In genomic region chr1:52113666-52114069, GRCm38 (mm10) we compare ENCODE assay signal across 8 mouse cellular contexts. TPM values are rescaled to one million over a fixed set of nuclear protein-coding genes. Genes with fewer than 3 reads are reported as not detected.
DNase-seq lines count a peak whose midpoint lies in the region; ATAC-seq lines count a peak whose summit lies in the region.

No protein-coding gene starts in this region.

- 1% methylated on average over 32 of the region's 32 CpGs for WGBS in hindbrain, embryonic 11.5 days

- DNase-seq in MN1 (ENCODE audit: low spot score), result peak; percentile 97
- DNase-seq in cerebellum, adult 9-10 months, result peak; percentile 98
- DNase-seq in frontal cortex, adult 2 months (ENCODE audit: extremely low spot score in 1 of 2, low spot score in 1 of 2), result peak; percentile 96 to 99
- peak; percentile 99 for DNase-seq in hindbrain, embryonic 11.5 days (ENCODE audit: low spot score)
- peak; percentile 99 for DNase-seq in layer of hippocampus, postnatal 10 days (ENCODE audit: low spot score in 2 of 2)
- DNase-seq in lung, postnatal 10 days, result peak; percentile 98
- peak; percentile 99 for DNase-seq in ovary, postnatal 36 days (ENCODE audit: low spot score)
- peak; percentile 99 for DNase-seq in thymus, postnatal 25 days

- H3K27me3 ChIP-seq in hindbrain, embryonic 11.5 days (ENCODE audit: control insufficient read depth, insufficient read depth, low read length), result no peaks in the 10 kb centered on the region

- ATAC-seq in hindbrain, embryonic 11.5 days (ENCODE audit: low FRiP score), result peak; percentile 98

- H3K27ac ChIP-seq in hindbrain, embryonic 11.5 days (ENCODE audit: low read depth, low read length), result peak overlapping the region; percentile 62; the same call in 1 of the 2 replicates

- H3K36me3 ChIP-seq in hindbrain, embryonic 11.5 days (ENCODE audit: control insufficient read depth, insufficient read depth, low read length), result no peaks in the 10 kb centered on the region

- no peaks in the 10 kb centered on the region for H3K9me3 ChIP-seq in hindbrain, embryonic 11.5 days (ENCODE audit: control insufficient read depth, low read length)

- peaks cover 4% of the 10 kb centered on the region; the same call in 1 of the 2 replicates for H3K4me1 ChIP-seq in hindbrain, embryonic 11.5 days (replicated peaks; ENCODE audit: control insufficient read depth, insufficient read depth, low read length)

- H3K4me2 ChIP-seq in hindbrain, embryonic 11.5 days (replicated peaks; ENCODE audit: low read depth, low read length), result peak overlapping the region; percentile 53

- H3K4me3 ChIP-seq in hindbrain, embryonic 11.5 days (ENCODE audit: low read depth, low read length), result peak overlapping the region; percentile 31

- peak overlapping the region; percentile 64 for H3K9ac ChIP-seq in hindbrain, embryonic 11.5 days (ENCODE audit: low read depth, low read length)

RNA-seq across cellular contexts. Expression of gene Stat1, which starts 5.6 kb away (rescaled TPM):
- polyA plus RNA-seq in frontal cortex, adult 2 months (2012; rRNA removed), result 19.4 and 19.5 TPM in 2 replicates
- 18.0 and 20.1 TPM in 2 replicates for polyA plus RNA-seq in hindbrain, embryonic 11.5 days (2014; fragmentation: Nextera tagmentation; extraction: Ambion mirVana)
- 10 to 100 TPM; 13.1 to 15.2 TPM for total RNA-seq in layer of hippocampus, postnatal 10 days (2021)

Comparison
In these comparisons a context has a peak if more than half of its experiments do, and no peak if none do; other contexts are left out.
1. Peak in every context shown above with its lines: DNase-seq, ATAC-seq, H3K4me3 ChIP-seq and H3K27ac ChIP-seq.